Mouse (Mus musculus) common myeloid progenitor, adult 5-6 weeks (primary cell): ENCODE results near the gene Ccsap. TPM values are rescaled to one million over a fixed set of nuclear protein-coding genes. Genes with fewer than 3 reads are reported as not detected.
"Not testable (repeated sequence)": the region's sequence is repeated elsewhere in the genome, so short reads cannot be mapped to it uniquely, and the experiment has no call there.

Experiments
- ATAC-seq: replicated peaks from 2 replicates; pipeline ENCODE4 v1.8.0; 2016; ENCODE audit warnings: low read depth, mild to moderate bottlenecking, moderate TSS enrichment, inconsistent platforms; ENCODE audit not compliant: poor library complexity, severe bottlenecking
- total RNA-seq: library from RNA; stranded (forward); fragments of 200-1000, 187-1606 nt; gene quantifications from 2 replicates; pipeline ENCODE4 v1.2.3, GENCODE M21; 2017

Ccsap gene
- total RNA-seq, 1 experiment from 2014 or later, result 10.6 TPM

GRCm38 (mm10) chr8:123842086-123842485 lies 17.9 kb downstream of the Ccsap start:
- ATAC-seq, result no peak

GRCm38 (mm10) chr8:123840578-123841345 lies 19.2 kb downstream of the Ccsap start:
- ATAC-seq, result no peak

GRCm38 (mm10) chr8:123838496-123838895 lies 21.5 kb downstream of the Ccsap start:
- no peak for ATAC-seq

- ATAC-seq, result no peak
Observed at GRCm38 (mm10) chr8:123836354-123836753, 23.7 kb downstream of the Ccsap start.

- ATAC-seq, result peak; percentile 73
Observed at GRCm38 (mm10) chr8:123835451-123835850, 24.6 kb downstream of the Ccsap start.

- ATAC-seq, result peak; percentile 65; the same call in 1 of the 2 replicates
Observed at GRCm38 (mm10) chr8:123832757-123833156, 27.3 kb downstream of the Ccsap start.

GRCm38 (mm10) chr8:123827523-123827922 lies 32.5 kb downstream of the Ccsap start:
- ATAC-seq, result no peak

GRCm38 (mm10) chr8:123826758-123827157 lies 33.3 kb downstream of the Ccsap start:
- no peak for ATAC-seq

GRCm38 (mm10) chr8:123826001-123826400 lies 34.0 kb downstream of the Ccsap start:
- peak; percentile 53; the same call in 1 of the 2 replicates for ATAC-seq

- peak; percentile 47; the same call in 1 of the 2 replicates for ATAC-seq
Observed at GRCm38 (mm10) chr8:123823532-123824123, 36.4 kb downstream of the Ccsap start.

GRCm38 (mm10) chr8:123823111-123823510 lies 36.9 kb downstream of the Ccsap start:
- 0 out of 2 replicates have a peak, but pooled peaks have one; percentile 26 for ATAC-seq

GRCm38 (mm10) chr8:123820780-123821179 lies 39.2 kb downstream of the Ccsap start:
- ATAC-seq, result no peak

- no peak for ATAC-seq
Observed at GRCm38 (mm10) chr8:123819683-123820610, 40.1 kb downstream of the Ccsap start.

GRCm38 (mm10) chr8:123817747-123818146 lies 42.3 kb downstream of the Ccsap start:
- no peak for ATAC-seq

GRCm38 (mm10) chr8:123816939-123817338 lies 43.1 kb downstream of the Ccsap start:
- ATAC-seq, result no peak

GRCm38 (mm10) chr8:123815325-123815724 lies 44.7 kb downstream of the Ccsap start:
- no peak for ATAC-seq

- no peak for ATAC-seq
Observed at GRCm38 (mm10) chr8:123813892-123814266, 46.1 kb downstream of the Ccsap start.

- ATAC-seq, result 0 out of 2 replicates have a peak, but pooled peaks have one; percentile 32
Observed at GRCm38 (mm10) chr8:123813173-123813891, 46.7 kb downstream of the Ccsap start.

- no peak for ATAC-seq
Observed at GRCm38 (mm10) chr8:123812227-123812626, 47.8 kb downstream of the Ccsap start.

- ATAC-seq, result not testable (repeated sequence)
Observed at GRCm38 (mm10) chr8:123809342-123809741, 50.7 kb downstream of the Ccsap start.
